Mouse (Mus musculus) adrenal gland, adult 8-10 months (tissue): ENCODE measurements around the gene Alg11. TPM values are rescaled to one million over a fixed set of nuclear protein-coding genes. Genes with fewer than 3 reads are reported as not detected.

Experiments
- DNase-seq: peaks from one replicate; pipeline ENCODE4 v3.0.0; 2022
- total RNA-seq, 4 experiments: library from RNA; stranded (reverse); gene quantifications; 2 replicates each; pipeline ENCODE4 v1.2.4; 2022

The Alg11 gene
- total RNA-seq, result 10 to 100 TPM; 34.4 to 53.6 (median 35.9) TPM

- DNase-seq, result peak; percentile 97
Measured at GRCm38 (mm10) chr8:22060446-22060889, at the start of gene Alg11. Alg11 (plus strand) TSS chr8:22060721.

- no peak for DNase-seq
Measured at GRCm38 (mm10) chr8:22013034-22013707, 47.4 kb upstream of the Alg11 start.

- no peak for DNase-seq
Measured at GRCm38 (mm10) chr8:22017731-22018130, 42.8 kb upstream of the Alg11 start.

- no peak for DNase-seq
Measured at GRCm38 (mm10) chr8:22019498-22019897, 41.0 kb upstream of the Alg11 start.

GRCm38 (mm10) chr8:22022244-22022643 is 38.3 kb upstream of the Alg11 start:
- DNase-seq, result no peak

- no peak for DNase-seq
Measured at GRCm38 (mm10) chr8:22025241-22025640, 35.3 kb upstream of the Alg11 start.

- DNase-seq, result no peak
Measured at GRCm38 (mm10) chr8:22028973-22029372, 31.5 kb upstream of the Alg11 start.

- DNase-seq, result no peak
Measured at GRCm38 (mm10) chr8:22030990-22031389, 29.5 kb upstream of the Alg11 start.

GRCm38 (mm10) chr8:22036137-22036536 is 24.4 kb upstream of the Alg11 start:
- no peak for DNase-seq

GRCm38 (mm10) chr8:22037022-22037421 is 23.5 kb upstream of the Alg11 start:
- no peak for DNase-seq

- no peak for DNase-seq
Measured at GRCm38 (mm10) chr8:22039468-22040152, 20.9 kb upstream of the Alg11 start.

- no peak for DNase-seq
Measured at GRCm38 (mm10) chr8:22040153-22040509, 20.4 kb upstream of the Alg11 start.

GRCm38 (mm10) chr8:22042515-22042914 is 18.0 kb upstream of the Alg11 start:
- DNase-seq, result no peak

GRCm38 (mm10) chr8:22043706-22044105 is 16.8 kb upstream of the Alg11 start:
- no peak for DNase-seq

GRCm38 (mm10) chr8:22047699-22048464 is 12.6 kb upstream of the Alg11 start:
- no peak for DNase-seq

- peak; percentile 12 for DNase-seq
Measured at GRCm38 (mm10) chr8:22054674-22055491, 5.6 kb upstream of the Alg11 start.

GRCm38 (mm10) chr8:22055492-22055877 is 5.0 kb upstream of the Alg11 start:
- no peak for DNase-seq

- no peak for DNase-seq
Measured at GRCm38 (mm10) chr8:22056850-22057249, 3.7 kb upstream of the Alg11 start.

GRCm38 (mm10) chr8:22058368-22058767 is 2.2 kb upstream of the Alg11 start:
- no peak for DNase-seq

GRCm38 (mm10) chr8:22059153-22059738 is 1.3 kb upstream of the Alg11 start:
- DNase-seq, result no peak

GRCm38 (mm10) chr8:22059821-22060445 is 588 bp upstream of the Alg11 start, which contains the start of gene Atp7b:
Atp7b (minus strand) TSS chr8:22060305.
- DNase-seq, result no peak

- no peak for DNase-seq
Measured at GRCm38 (mm10) chr8:22061126-22061525, 605 bp downstream of the Alg11 start.
